Mouse (Mus musculus): ENCODE measurements around the gene Ccdc85a. TPM values are rescaled to one million over a fixed set of nuclear protein-coding genes. Genes with fewer than 3 reads are reported as not detected.
"Not testable (repeated sequence)": the region's sequence is repeated elsewhere in the genome, so short reads cannot be mapped to it uniquely, and the experiment has no call there.

Gene Ccdc85a
- polyA plus RNA-seq, 1 experiment from 2014 or later: 29.3 TPM

- Histone ChIP-seq H3K27me3 (ENCODE audit: control insufficient read depth, insufficient read depth, low read length) (no peaks in the 10 kb centered on the region), H3K4me3 (replicated peaks; ENCODE audit: low read depth, low read length) (no peak overlapping the region), H3K9me3 (ENCODE audit: control insufficient read depth, low read length) (no peaks in the 10 kb centered on the region), H3K4me2 (ENCODE audit: low read length) (no peak overlapping the region), H3K27ac (replicated peaks; ENCODE audit: low read depth, low read length) (no peak overlapping the region), H3K4me1 (ENCODE audit: control insufficient read depth, insufficient read depth, low read length) (no peaks in the 10 kb centered on the region), H3K9ac (replicated peaks; ENCODE audit: low read length) (no peak overlapping the region), H3K36me3 (ENCODE audit: control insufficient read depth, insufficient read depth, low read length) (no peaks in the 10 kb centered on the region)
- ATAC-seq (ENCODE audit: low FRiP score, low TSS enrichment): no peak
- no peak for DNase-seq
Measured at GRCm38 (mm10) chr11:28375891-28376290, 208.2 kb downstream of the Ccdc85a start.

GRCm38 (mm10) chr11:28374636-28375035 lies 209.5 kb downstream of the Ccdc85a start:
- Histone ChIP-seq H3K9ac (replicated peaks; ENCODE audit: low read length) (no peak overlapping the region), H3K9me3 (ENCODE audit: control insufficient read depth, low read length) (no peaks in the 10 kb centered on the region), H3K36me3 (ENCODE audit: control insufficient read depth, insufficient read depth, low read length) (no peaks in the 10 kb centered on the region), H3K4me3 (replicated peaks; ENCODE audit: low read depth, low read length) (no peak overlapping the region), H3K27me3 (ENCODE audit: control insufficient read depth, insufficient read depth, low read length) (no peaks in the 10 kb centered on the region), H3K27ac (replicated peaks; ENCODE audit: low read depth, low read length) (no peak overlapping the region), H3K4me1 (ENCODE audit: control insufficient read depth, insufficient read depth, low read length) (no peaks in the 10 kb centered on the region), H3K4me2 (ENCODE audit: low read length) (no peak overlapping the region)
- DNase-seq: no peak
- ATAC-seq (ENCODE audit: low FRiP score, low TSS enrichment): no peak

GRCm38 (mm10) chr11:28371381-28371780 lies 212.7 kb downstream of the Ccdc85a start:
- H3K9me3 ChIP-seq (ENCODE audit: control insufficient read depth, low read length); H3K9ac ChIP-seq (replicated peaks; ENCODE audit: low read length); H3K4me3 ChIP-seq (replicated peaks; ENCODE audit: low read depth, low read length); H3K36me3 ChIP-seq (ENCODE audit: control insufficient read depth, insufficient read depth, low read length); H3K4me2 ChIP-seq (ENCODE audit: low read length); H3K27ac ChIP-seq (replicated peaks; ENCODE audit: low read depth, low read length); DNase-seq; ATAC-seq (ENCODE audit: low FRiP score, low TSS enrichment); H3K4me1 ChIP-seq (ENCODE audit: control insufficient read depth, insufficient read depth, low read length); H3K27me3 ChIP-seq (ENCODE audit: control insufficient read depth, insufficient read depth, low read length): not testable (repeated sequence)
- 73% methylated on average over 5 of the region's 5 CpGs for WGBS

GRCm38 (mm10) chr11:28365929-28366244 lies 218.2 kb downstream of the Ccdc85a start:
- Histone ChIP-seq H3K4me1 (ENCODE audit: control insufficient read depth, insufficient read depth, low read length) (peaks cover 10% of the 10 kb centered on the region; the same call in 1 of the 2 replicates), H3K9me3 (ENCODE audit: control insufficient read depth, low read length) (no peaks in the 10 kb centered on the region), H3K4me2 (ENCODE audit: low read length) (peak overlapping the region; percentile 53), H3K27ac (replicated peaks; ENCODE audit: low read depth, low read length) (peak overlapping the region; percentile 65), H3K27me3 (ENCODE audit: control insufficient read depth, insufficient read depth, low read length) (no peaks in the 10 kb centered on the region), H3K9ac (replicated peaks; ENCODE audit: low read length) (peak overlapping the region; percentile 46), H3K36me3 (ENCODE audit: control insufficient read depth, insufficient read depth, low read length) (no peaks in the 10 kb centered on the region), H3K4me3 (replicated peaks; ENCODE audit: low read depth, low read length) (peak overlapping the region; percentile 28)
- ATAC-seq (ENCODE audit: low FRiP score, low TSS enrichment): peak; percentile 41
- 32% methylated on average over 2 of the region's 2 CpGs for WGBS
- peak; percentile 15 for DNase-seq

- peak overlapping the region; percentile 46 for H3K9ac ChIP-seq (replicated peaks; ENCODE audit: low read length)
- WGBS: 2% methylated on average over 26 of the region's 26 CpGs
- H3K27ac ChIP-seq (replicated peaks; ENCODE audit: low read depth, low read length): peak overlapping the region; percentile 65
- peaks cover 10% of the 10 kb centered on the region; the same call in 1 of the 2 replicates for H3K4me1 ChIP-seq (ENCODE audit: control insufficient read depth, insufficient read depth, low read length)
- no peaks in the 10 kb centered on the region for H3K36me3 ChIP-seq (ENCODE audit: control insufficient read depth, insufficient read depth, low read length)
- H3K9me3 ChIP-seq (ENCODE audit: control insufficient read depth, low read length): no peaks in the 10 kb centered on the region
- peak overlapping the region; percentile 28 for H3K4me3 ChIP-seq (replicated peaks; ENCODE audit: low read depth, low read length)
- H3K27me3 ChIP-seq (ENCODE audit: control insufficient read depth, insufficient read depth, low read length): no peaks in the 10 kb centered on the region
- peak overlapping the region; percentile 53 for H3K4me2 ChIP-seq (ENCODE audit: low read length)
- peak; percentile 93 for DNase-seq
- ATAC-seq (ENCODE audit: low FRiP score, low TSS enrichment): peak; percentile 94
Measured at GRCm38 (mm10) chr11:28365209-28365928, 218.8 kb downstream of the Ccdc85a start.

- H3K4me3 ChIP-seq (replicated peaks; ENCODE audit: low read depth, low read length): no peak overlapping the region
- no peak for DNase-seq
- 93% methylated on average over 2 of the region's 2 CpGs for WGBS
Measured at GRCm38 (mm10) chr11:28343465-28343864, 240.7 kb downstream of the Ccdc85a start.

GRCm38 (mm10) chr11:28341887-28342286 lies 242.2 kb downstream of the Ccdc85a start:
- WGBS: 79% methylated on average over 5 of the region's 5 CpGs
- ATAC-seq (ENCODE audit: low FRiP score, low TSS enrichment) (no peak), DNase-seq (peak; percentile 3)

More at GRCm38 (mm10) chr11:28343465-28343864, 240.7 kb downstream of the Ccdc85a start:
- Histone ChIP-seq H3K27ac (replicated peaks; ENCODE audit: low read depth, low read length) (no peak overlapping the region), H3K36me3 (ENCODE audit: control insufficient read depth, insufficient read depth, low read length) (no peaks in the 10 kb centered on the region), H3K9ac (replicated peaks; ENCODE audit: low read length) (no peak overlapping the region), H3K4me1 (ENCODE audit: control insufficient read depth, insufficient read depth, low read length) (no peaks in the 10 kb centered on the region), H3K4me2 (ENCODE audit: low read length) (no peak overlapping the region), H3K27me3 (ENCODE audit: control insufficient read depth, insufficient read depth, low read length) (no peaks in the 10 kb centered on the region), H3K9me3 (ENCODE audit: control insufficient read depth, low read length) (no peaks in the 10 kb centered on the region)
- no peak for ATAC-seq (ENCODE audit: low FRiP score, low TSS enrichment)

GRCm38 (mm10) chr11:28339224-28340150 lies 244.6 kb downstream of the Ccdc85a start, which contains the start of gene Gm6685:
TSS of gene Gm6685 (minus strand) at chr11:28339867.
- H3K27ac ChIP-seq (replicated peaks; ENCODE audit: low read depth, low read length); H3K9me3 ChIP-seq (ENCODE audit: control insufficient read depth, low read length); DNase-seq; H3K4me1 ChIP-seq (ENCODE audit: control insufficient read depth, insufficient read depth, low read length); H3K27me3 ChIP-seq (ENCODE audit: control insufficient read depth, insufficient read depth, low read length); H3K9ac ChIP-seq (replicated peaks; ENCODE audit: low read length); H3K4me2 ChIP-seq (ENCODE audit: low read length); ATAC-seq (ENCODE audit: low FRiP score, low TSS enrichment); H3K36me3 ChIP-seq (ENCODE audit: control insufficient read depth, insufficient read depth, low read length); H3K4me3 ChIP-seq (replicated peaks; ENCODE audit: low read depth, low read length): not testable (repeated sequence)
- WGBS: 96% methylated on average over 43 of the region's 45 CpGs

More at GRCm38 (mm10) chr11:28341887-28342286, 242.2 kb downstream of the Ccdc85a start:
- Histone ChIP-seq H3K36me3 (ENCODE audit: control insufficient read depth, insufficient read depth, low read length) (no peaks in the 10 kb centered on the region), H3K4me1 (ENCODE audit: control insufficient read depth, insufficient read depth, low read length) (no peaks in the 10 kb centered on the region), H3K4me2 (ENCODE audit: low read length) (no peak overlapping the region), H3K27ac (replicated peaks; ENCODE audit: low read depth, low read length) (no peak overlapping the region), H3K9me3 (ENCODE audit: control insufficient read depth, low read length) (no peaks in the 10 kb centered on the region), H3K9ac (replicated peaks; ENCODE audit: low read length) (no peak overlapping the region), H3K4me3 (replicated peaks; ENCODE audit: low read depth, low read length) (no peak overlapping the region), H3K27me3 (ENCODE audit: control insufficient read depth, insufficient read depth, low read length) (no peaks in the 10 kb centered on the region)
